Mouse (Mus musculus) midbrain, postnatal 0 days (tissue): ENCODE measurements around the gene Cacng7. TPM values are rescaled to one million over a fixed set of nuclear protein-coding genes. Genes with fewer than 3 reads are reported as not detected.

ENCODE experiments used
- ATAC-seq: fragments of 200-750 bp; cut with Nextera tagmentation; 2 replicates; pipeline ENCODE4 v1.8.0; 2017; ENCODE audit warnings: moderate number of reproducible peaks, mild to moderate bottlenecking, moderate TSS enrichment, moderate library complexity; ENCODE audit not compliant: low FRiP score
- DNase-seq: peaks from one replicate; pipeline ENCODE4 v3.0.0-alpha.2; 2015; ENCODE audit warnings: low spot score
- H3K27ac ChIP-seq: fragments of 300-500 bp; sonication (generic); 2 replicates; pipeline ENCODE4 v1.5.1; 2014; ENCODE audit warnings: low read depth, mild to moderate bottlenecking, low read length, mixed read lengths
- H3K27me3 ChIP-seq: fragments of 300-500 bp; sonication (generic); 2 replicates; pipeline ENCODE4 v1.6.1; 2014; ENCODE audit warnings: low read length, control low read depth, mixed read lengths; ENCODE audit not compliant: insufficient read depth
- H3K36me3 ChIP-seq: fragments of 300-500 bp; sonication (generic); 2 replicates; pipeline ENCODE4 v1.6.1; 2014; ENCODE audit warnings: low read length, control low read depth, mixed read lengths; ENCODE audit not compliant: insufficient read depth
- H3K4me1 ChIP-seq: fragments of 300-500 bp; sonication (generic); 2 replicates; pipeline ENCODE4 v1.6.1; 2014; ENCODE audit warnings: mild to moderate bottlenecking, control low read depth, antibody characterized with exemption, low read length, mixed read lengths; ENCODE audit not compliant: insufficient read depth
- H3K4me2 ChIP-seq: fragments of 300-500 bp; sonication (generic); 2 replicates; pipeline ENCODE4 v1.6.1; 2014; ENCODE audit warnings: low read depth, mild to moderate bottlenecking, low read length, mixed read lengths; ENCODE audit not compliant: poor library complexity, severe bottlenecking
- H3K4me3 ChIP-seq: fragments of 300-500 bp; sonication (generic); 2 replicates; pipeline ENCODE4 v1.5.1; 2014; ENCODE audit warnings: low read depth, mild to moderate bottlenecking, low read length, moderate library complexity
- H3K9ac ChIP-seq: fragments of 300-500 bp; sonication (generic); replicated peaks from 2 replicates; pipeline ENCODE4 v1.6.1; 2014; ENCODE audit warnings: mild to moderate bottlenecking, low read length, moderate library complexity, mixed read lengths; ENCODE audit not compliant: poor library complexity, severe bottlenecking
- H3K9me3 ChIP-seq: fragments of 300-500 bp; sonication (generic); 2 replicates; pipeline ENCODE4 v1.6.1; 2016; ENCODE audit warnings: low read length, control low read depth
- CTCF ChIP-seq: IDR thresholded peaks from 2 replicates; pipeline ENCODE4 v1.5.1; 2016; ENCODE audit warnings: antibody characterized with exemption, mild to moderate bottlenecking
- WGBS: fragments of 180-500 bp; shearing (Covaris S2); extraction: QIAGEN DNeasy Blood & Tissue Kit; methylation state at CpG from one replicate; pipeline ENCODE4 v1.1.7; 2014; 5-methylcytosine and 5-hydroxymethylcytosine counted together
- polyA plus RNA-seq: library from polyadenylated mRNA; unstranded; fragments of >200 nt; fragmentation: Nextera tagmentation; extraction: Ambion mirVana; gene quantifications from 2 replicates; pipeline ENCODE4 v1.2.1, GENCODE M21; 2015
- total RNA-seq: library from RNA; depleted of rRNA; stranded (reverse); fragments of >200 nt; gene quantifications from 2 replicates; pipeline ENCODE4 v1.2.3, GENCODE M21; 2014

The Cacng7 gene
- total and polyA plus RNA-seq, 2 experiments from 2014 or later: 3.7 to 115 TPM

DNA sequence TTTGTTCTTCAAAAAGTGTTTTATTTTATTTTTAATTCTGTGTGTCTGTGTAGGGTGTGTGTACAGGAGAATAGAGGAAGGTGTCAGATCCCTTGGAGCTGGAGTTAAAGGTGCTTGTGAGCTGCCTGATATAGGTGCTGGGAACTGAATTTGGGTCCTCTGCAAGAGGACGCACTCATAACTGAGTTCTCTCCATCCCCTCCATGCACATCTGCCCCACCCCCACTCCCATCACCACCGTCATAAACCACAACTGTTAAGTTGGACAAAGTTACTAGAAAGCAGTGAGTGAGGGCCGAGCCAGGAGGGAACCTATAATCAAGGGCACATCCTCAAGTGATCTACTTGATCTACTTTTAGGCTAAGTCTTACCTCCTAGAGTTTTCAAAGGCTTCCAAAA lies 11.1 kb downstream of the Cacng7 start:
- WGBS: 93% methylated on average over 3 of the region's 3 CpGs
- H3K4me2 ChIP-seq: no peak overlapping the region
- TF ChIP-seq CTCF: no peak
- no peak for DNase-seq
- no peak overlapping the region for H3K4me3 ChIP-seq
- no peaks in the 10 kb centered on the region for H3K27me3 ChIP-seq
- no peak for ATAC-seq
- no peaks in the 10 kb centered on the region for H3K4me1 ChIP-seq
- no peaks in the 10 kb centered on the region for H3K9me3 ChIP-seq
- H3K27ac ChIP-seq: no peak overlapping the region
- no peak overlapping the region for H3K9ac ChIP-seq
- peaks cover 27% of the 10 kb centered on the region for H3K36me3 ChIP-seq

DNA sequence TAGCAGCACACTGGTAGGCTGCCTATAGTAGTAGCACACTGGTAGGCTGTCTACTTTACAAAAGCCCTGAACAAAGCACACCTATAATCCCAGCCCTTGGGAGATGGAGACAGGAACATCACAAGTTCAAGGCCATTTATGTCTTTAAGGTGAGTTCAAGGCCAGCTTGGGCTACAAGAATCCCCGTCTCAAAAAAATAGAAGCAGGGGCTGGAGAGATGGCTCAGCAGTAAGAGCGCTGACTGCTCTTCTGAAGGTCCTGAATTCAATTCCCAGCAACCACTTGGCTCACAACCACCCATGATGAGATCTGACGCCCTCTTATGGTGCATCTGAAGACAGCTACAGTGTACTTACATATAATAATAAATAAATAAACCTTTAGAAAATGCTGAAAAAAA lies 12.5 kb downstream of the Cacng7 start:
- no peaks in the 10 kb centered on the region for H3K27me3 ChIP-seq
- no peaks in the 10 kb centered on the region for H3K9me3 ChIP-seq
- no peak overlapping the region for H3K27ac ChIP-seq
- ATAC-seq (no peak), DNase-seq (no peak)
- no peak overlapping the region for H3K4me3 ChIP-seq
- TF ChIP-seq CTCF: no peak
- no peak overlapping the region for H3K4me2 ChIP-seq
- no peak overlapping the region for H3K9ac ChIP-seq
- peaks cover 31% of the 10 kb centered on the region for H3K36me3 ChIP-seq
- H3K4me1 ChIP-seq: no peaks in the 10 kb centered on the region
- WGBS: 91% methylated on average over 3 of the region's 3 CpGs

DNA sequence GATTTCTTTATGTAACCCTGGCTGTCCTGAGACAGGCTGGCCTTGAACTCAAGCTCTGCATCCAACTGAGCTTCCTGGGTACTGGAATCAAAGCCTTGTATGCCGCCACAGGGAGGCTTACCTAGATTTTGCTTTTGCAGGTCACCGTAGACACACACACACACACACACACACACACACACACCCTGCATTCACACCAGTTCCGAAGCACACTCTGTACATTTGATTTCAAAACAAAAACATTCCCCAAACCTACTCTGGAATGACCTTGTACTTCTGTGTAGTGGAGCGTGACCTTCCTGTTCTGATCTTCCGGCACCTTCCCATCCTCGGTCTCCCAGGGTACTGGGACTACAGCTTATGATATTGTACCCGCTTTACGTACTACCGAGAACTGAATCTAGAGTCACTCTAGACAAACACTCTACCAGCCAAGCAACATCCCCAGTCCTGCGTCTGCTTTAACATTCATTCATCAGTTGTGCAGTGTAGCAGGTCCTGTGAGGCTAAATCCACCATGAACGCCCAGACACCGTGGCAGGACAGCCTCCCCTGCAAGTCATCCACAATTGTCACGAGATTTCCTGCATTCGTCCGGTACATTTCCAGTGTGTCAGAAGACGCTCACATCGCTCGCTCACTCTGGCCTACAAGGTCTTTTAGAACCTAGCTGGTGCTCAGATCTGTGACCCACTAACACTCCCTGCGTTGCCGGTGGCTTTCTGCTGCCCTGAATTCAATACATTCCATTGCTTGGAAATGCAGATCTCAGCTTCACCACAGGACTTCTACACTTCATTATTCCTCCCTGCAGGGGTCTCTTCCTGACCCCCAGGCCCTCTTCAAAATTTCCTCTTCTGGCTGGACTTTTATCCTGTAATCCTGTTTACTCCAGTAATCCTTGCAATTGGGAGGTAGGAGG lies 14.9 kb downstream of the Cacng7 start:
- H3K9me3 ChIP-seq: no peaks in the 10 kb centered on the region
- DNase-seq (no peak), ATAC-seq (no peak)
- no peak overlapping the region for H3K27ac ChIP-seq
- no peaks in the 10 kb centered on the region for H3K4me1 ChIP-seq
- peaks cover 22% of the 10 kb centered on the region for H3K36me3 ChIP-seq
- no peak overlapping the region for H3K4me3 ChIP-seq
- no peak overlapping the region for H3K9ac ChIP-seq
- TF ChIP-seq CTCF: no peak
- 27% methylated on average over 20 of the region's 20 CpGs for WGBS
- H3K4me2 ChIP-seq: no peak overlapping the region
- H3K27me3 ChIP-seq: no peaks in the 10 kb centered on the region

DNA sequence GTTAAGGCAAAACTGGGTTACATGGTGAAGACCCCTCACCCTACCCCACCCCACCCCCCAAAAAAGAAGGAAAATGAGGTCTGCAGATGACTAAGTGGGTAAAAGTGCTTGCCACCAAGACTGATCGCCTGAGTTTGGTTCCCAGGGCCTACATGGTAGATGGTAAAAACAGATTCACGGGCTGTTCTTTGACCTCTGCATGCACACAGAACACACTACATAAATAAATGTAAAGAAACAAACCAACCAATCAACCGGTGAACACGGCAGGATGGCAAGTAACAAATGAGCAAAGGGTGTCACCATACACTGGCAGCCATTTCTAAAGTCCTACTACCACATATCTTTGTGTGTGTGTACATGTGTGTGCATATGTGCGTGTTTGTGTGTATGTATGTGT lies 15.6 kb downstream of the Cacng7 start:
- TF ChIP-seq CTCF: no peak
- no peaks in the 10 kb centered on the region for H3K9me3 ChIP-seq

DNA sequence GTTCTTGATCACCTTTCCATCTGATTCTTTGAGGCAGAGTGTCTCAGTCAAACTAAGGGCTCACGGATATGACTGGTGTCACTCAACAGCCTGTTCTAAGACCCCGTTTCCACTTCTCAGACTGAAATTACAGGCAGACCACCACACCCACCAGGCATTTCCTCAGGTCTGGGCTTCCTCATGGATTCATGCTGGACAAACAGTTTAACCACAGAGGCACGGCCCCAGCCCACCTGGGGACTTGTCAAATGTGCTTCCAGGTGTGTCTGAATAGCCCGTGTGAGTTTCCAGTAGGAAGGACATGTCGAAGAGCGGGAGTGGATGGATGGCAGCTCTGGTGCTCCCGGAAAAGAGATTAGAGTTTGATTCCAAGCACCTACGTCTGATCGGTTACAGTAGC lies 17.0 kb downstream of the Cacng7 start:
- Histone ChIP-seq H3K36me3 (peaks cover 22% of the 10 kb centered on the region), H3K4me2 (no peak overlapping the region), H3K4me3 (no peak overlapping the region), H3K27me3 (no peaks in the 10 kb centered on the region), H3K9me3 (no peaks in the 10 kb centered on the region), H3K4me1 (no peaks in the 10 kb centered on the region), H3K27ac (no peak overlapping the region), H3K9ac (no peak overlapping the region)
- WGBS: 92% methylated on average over 9 of the region's 9 CpGs
- DNase-seq (no peak), ATAC-seq (no peak)
- no peak for TF ChIP-seq CTCF

More for the DNA sequence above, 15.6 kb downstream of the Cacng7 start:
- DNase-seq: no peak
- H3K9ac ChIP-seq: no peak overlapping the region
- H3K4me1 ChIP-seq: no peaks in the 10 kb centered on the region
- H3K4me2 ChIP-seq: no peak overlapping the region
- WGBS: 51% methylated on average over 5 of the region's 5 CpGs
- H3K27me3 ChIP-seq: no peaks in the 10 kb centered on the region
- H3K36me3 ChIP-seq: peaks cover 22% of the 10 kb centered on the region
- H3K27ac ChIP-seq: no peak overlapping the region
- ATAC-seq: no peak
- H3K4me3 ChIP-seq: no peak overlapping the region

DNA sequence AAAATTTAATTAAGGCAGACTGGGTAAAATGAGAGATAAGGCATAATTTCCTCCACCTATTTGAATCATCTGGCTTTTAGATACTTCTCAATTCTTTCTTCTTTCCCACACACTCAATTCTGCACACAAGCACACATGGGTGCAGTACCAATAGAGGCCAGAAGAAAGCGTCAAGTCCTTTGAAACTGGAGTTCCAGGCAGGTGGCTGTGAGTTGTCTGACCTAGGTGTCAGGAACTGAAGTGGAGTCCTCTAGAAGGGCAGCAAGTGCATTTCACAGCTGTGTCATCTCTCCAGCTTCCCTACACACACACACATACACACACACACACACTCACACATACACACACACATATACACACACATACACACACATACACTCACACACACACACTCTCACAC lies 18.8 kb downstream of the Cacng7 start:
- Histone ChIP-seq H3K27me3 (no peaks in the 10 kb centered on the region), H3K36me3 (peaks cover 27% of the 10 kb centered on the region), H3K9me3 (no peaks in the 10 kb centered on the region), H3K9ac (no peak overlapping the region), H3K27ac (no peak overlapping the region), H3K4me1 (no peaks in the 10 kb centered on the region), H3K4me3 (no peak overlapping the region), H3K4me2 (no peak overlapping the region)
- TF ChIP-seq CTCF: peak; percentile 25
- ATAC-seq (no peak), DNase-seq (no peak)
- 95% methylated on average over 1 of the region's 1 CpGs for WGBS
